In genomic region chr13:49044145-49044561, GRCm38 (mm10) we compare ENCODE assay signal across 15 mouse cellular contexts.
DNase-seq lines count a peak whose midpoint lies in the region; ATAC-seq and TF ChIP-seq lines count a peak whose summit lies in the region.
"Had no signal": no experiment of that assay in that cellular context is flagged by ENCODE, and none has a peak within 500 bp of the region (broad histone marks: within the 10 kb centered on the region; RNA-seq: fewer than 3 reads in every experiment).

No protein-coding gene starts in this region.

- 14% methylated on average over 10 of the region's 10 CpGs for WGBS in hindbrain, embryonic 10.5 days
- 12% methylated on average over 10 of the region's 10 CpGs for WGBS in hindbrain, embryonic 14.5 days
- 34% methylated on average over 10 of the region's 10 CpGs for WGBS in embryonic facial prominence, embryonic 10.5 days
- WGBS in forebrain, postnatal 0 days, result 18% methylated on average over 10 of the region's 10 CpGs
- WGBS in neural tube, embryonic 12.5 days, result 15% methylated on average over 10 of the region's 10 CpGs

- peak overlapping the region; percentile 76 for H3K27ac ChIP-seq in hindbrain, embryonic 10.5 days
- H3K27ac ChIP-seq in hindbrain, embryonic 14.5 days, result no peak overlapping the region
- peak overlapping the region; percentile 68 for H3K27ac ChIP-seq in embryonic facial prominence, embryonic 10.5 days (replicated peaks)
- no peak overlapping the region for H3K27ac ChIP-seq in forebrain, postnatal 0 days (ENCODE audit: low read depth, low read length)
- H3K27ac ChIP-seq in neural tube, embryonic 12.5 days, result no peak overlapping the region
- H3K27ac ChIP-seq: liver, embryonic 12.5 days had no signal

- no peak for TF ChIP-seq CTCF in forebrain, postnatal 0 days (IDR thresholded peaks at IDR 0.05; ENCODE audit: low read depth)

- peaks cover 11% of the 10 kb centered on the region; the same call in 1 of the 2 replicates for H3K27me3 ChIP-seq in hindbrain, embryonic 10.5 days (ENCODE audit: insufficient read depth, poor library complexity, severe bottlenecking)
- no peaks in the 10 kb centered on the region for H3K27me3 ChIP-seq in hindbrain, embryonic 14.5 days (ENCODE audit: control insufficient read depth, insufficient read depth, low read length)
- peaks cover 3% of the 10 kb centered on the region; the same call in 1 of the 2 replicates for H3K27me3 ChIP-seq in embryonic facial prominence, embryonic 10.5 days (replicated peaks; ENCODE audit: low read depth, poor library complexity, severe bottlenecking)
- H3K27me3 ChIP-seq in forebrain, postnatal 0 days (ENCODE audit: insufficient read depth, low read length), result no peaks in the 10 kb centered on the region
- no peaks in the 10 kb centered on the region for H3K27me3 ChIP-seq in neural tube, embryonic 12.5 days (replicated peaks)
- H3K27me3 ChIP-seq: liver, embryonic 12.5 days had no signal

- peaks cover 26% of the 10 kb centered on the region for H3K4me1 ChIP-seq in hindbrain, embryonic 10.5 days (replicated peaks)
- peaks cover 4% of the 10 kb centered on the region; the same call in 1 of the 2 replicates for H3K4me1 ChIP-seq in hindbrain, embryonic 14.5 days (replicated peaks; ENCODE audit: control insufficient read depth, insufficient read depth, low read length)
- H3K4me1 ChIP-seq in embryonic facial prominence, embryonic 10.5 days, result peaks cover 7% of the 10 kb centered on the region
- no peaks in the 10 kb centered on the region for H3K4me1 ChIP-seq in forebrain, postnatal 0 days (ENCODE audit: insufficient read depth)
- H3K4me1 ChIP-seq in neural tube, embryonic 12.5 days, result peaks cover 6% of the 10 kb centered on the region
- H3K4me1 ChIP-seq: liver, embryonic 12.5 days had no signal

- DNase-seq in hindbrain, embryonic 10.5 days (ENCODE audit: low spot score), result peak; percentile 58
- DNase-seq in hindbrain, embryonic 14.5 days (ENCODE audit: low spot score), result no peak
- peak; percentile 33 for DNase-seq in embryonic facial prominence, embryonic 10.5 days (ENCODE audit: low spot score)
- DNase-seq in forebrain, postnatal 0 days, result no peak
- DNase-seq in kidney, adult 11 months, result no peak
- no peak for DNase-seq in left cerebral cortex, postnatal 4 days
- DNase-seq in spleen, adult 18-20 months, result no peak
- DNase-seq: adrenal gland, postnatal 25 days; cerebellum, adult 11 months; gastrocnemius, postnatal 25 days; kidney, postnatal 4 days had no signal

- no peak overlapping the region for H3K4me3 ChIP-seq in hindbrain, embryonic 10.5 days
- no peak overlapping the region for H3K4me3 ChIP-seq in hindbrain, embryonic 14.5 days (replicated peaks; ENCODE audit: low read length)
- H3K4me3 ChIP-seq in embryonic facial prominence, embryonic 10.5 days, result no peak overlapping the region
- H3K4me3 ChIP-seq in forebrain, postnatal 0 days (ENCODE audit: low read depth, low read length), result no peak overlapping the region
- H3K4me3 ChIP-seq in neural tube, embryonic 12.5 days, result no peak overlapping the region
- H3K4me3 ChIP-seq: liver, embryonic 12.5 days had no signal

- intact Hi-C loops in left cerebral cortex, postnatal 4 days (cut with DNase I), result no loop called here

- H3K4me2 ChIP-seq in hindbrain, embryonic 14.5 days (replicated peaks), result no peak overlapping the region
- H3K4me2 ChIP-seq in forebrain, postnatal 0 days (ENCODE audit: low read depth), result no peak overlapping the region
- no peak overlapping the region; the same call in 1 of the 2 replicates for H3K4me2 ChIP-seq in neural tube, embryonic 12.5 days (replicated peaks)
- H3K4me2 ChIP-seq: liver, embryonic 12.5 days had no signal

- no peak overlapping the region for H3K9ac ChIP-seq in hindbrain, embryonic 14.5 days
- no peak overlapping the region for H3K9ac ChIP-seq in forebrain, postnatal 0 days
- H3K9ac ChIP-seq in neural tube, embryonic 12.5 days, result peak overlapping the region; percentile 42
- H3K9ac ChIP-seq: liver, embryonic 12.5 days had no signal

- no peaks in the 10 kb centered on the region for H3K9me3 ChIP-seq in hindbrain, embryonic 10.5 days
- no peaks in the 10 kb centered on the region for H3K9me3 ChIP-seq in hindbrain, embryonic 14.5 days (ENCODE audit: control insufficient read depth, low read length)
- H3K9me3 ChIP-seq in embryonic facial prominence, embryonic 10.5 days, result no peaks in the 10 kb centered on the region
- no peaks in the 10 kb centered on the region for H3K9me3 ChIP-seq in forebrain, postnatal 0 days (ENCODE audit: low read length)
- no peaks in the 10 kb centered on the region for H3K9me3 ChIP-seq in neural tube, embryonic 12.5 days
- H3K9me3 ChIP-seq: liver, embryonic 12.5 days had no signal

- no peak for ATAC-seq in hindbrain, embryonic 14.5 days (ENCODE audit: low FRiP score)
- ATAC-seq in forebrain, postnatal 0 days, result peak; percentile 48; the same call in 1 of the 2 replicates
- ATAC-seq in neural tube, embryonic 12.5 days (ENCODE audit: low FRiP score, low read depth), result no peak
- ATAC-seq: intestine, embryonic 16.5 days; liver, embryonic 12.5 days; lung, postnatal 0 days had no signal

- H3K36me3 ChIP-seq in hindbrain, embryonic 10.5 days, result peaks cover 24% of the 10 kb centered on the region
- peaks cover 52% of the 10 kb centered on the region for H3K36me3 ChIP-seq in hindbrain, embryonic 14.5 days (replicated peaks; ENCODE audit: control insufficient read depth, insufficient read depth)
- no peaks in the 10 kb centered on the region for H3K36me3 ChIP-seq in embryonic facial prominence, embryonic 10.5 days (replicated peaks)
- peaks cover 29% of the 10 kb centered on the region for H3K36me3 ChIP-seq in forebrain, postnatal 0 days (ENCODE audit: insufficient read depth)
- H3K36me3 ChIP-seq in neural tube, embryonic 12.5 days, result peaks cover 29% of the 10 kb centered on the region
- H3K36me3 ChIP-seq: liver, embryonic 12.5 days had no signal

Comparison
In these comparisons a context has a peak if more than half of its experiments do, and no peak if none do; other contexts are left out.
1. DNase-seq: peak in hindbrain, embryonic 10.5 days (single experiment) and embryonic facial prominence, embryonic 10.5 days (single experiment); none in hindbrain, embryonic 14.5 days (single experiment), forebrain, postnatal 0 days (single experiment), kidney, adult 11 months (single experiment), left cerebral cortex, postnatal 4 days (single experiment) and spleen, adult 18-20 months (0 of 2).
2. H3K27ac ChIP-seq: peak in hindbrain, embryonic 10.5 days (single experiment) and embryonic facial prominence, embryonic 10.5 days (single experiment); none in hindbrain, embryonic 14.5 days (single experiment), forebrain, postnatal 0 days (single experiment) and neural tube, embryonic 12.5 days (single experiment).